Mouse (Mus musculus) neutrophil, adult 5-6 weeks (primary cell): ENCODE results near the gene 4930404N11Rik. TPM values are rescaled to one million over a fixed set of nuclear protein-coding genes. Genes with fewer than 3 reads are reported as not detected.

Experiments
- ATAC-seq: fragments of 151-379, 151-347 bp; 2 replicates; pipeline ENCODE4 v1.8.0; 2017; ENCODE audit warnings: mild to moderate bottlenecking, moderate TSS enrichment; ENCODE audit not compliant: insufficient number of reproducible peaks, poor library complexity, low FRiP score, severe bottlenecking; ENCODE audit errors: extremely low read depth
- total RNA-seq: library from RNA; stranded (forward); fragments of 200-1000 nt; gene quantifications from 2 replicates; pipeline ENCODE4 v1.2.3, GENCODE M21; 2017

Gene 4930404N11Rik
- total RNA-seq, 1 experiment from 2014 or later = 5.5 TPM

GRCm38 (mm10) chr10:81385603-81386306 is 20.1 kb upstream of the 4930404N11Rik start:
- ATAC-seq = no peak

- no peak for ATAC-seq
Measured at GRCm38 (mm10) chr10:81384605-81384982, 19.0 kb upstream of the 4930404N11Rik start.

- peak; percentile 95 for ATAC-seq
Measured at GRCm38 (mm10) chr10:81383802-81384604, 18.4 kb upstream of the 4930404N11Rik start, which contains the start of the genes Dohh and Gm48551. TSS of gene Dohh (plus strand) at chr10:81384428. TSS of gene Gm48551 (plus strand) at chr10:81384466.

GRCm38 (mm10) chr10:81382039-81382438 is 16.4 kb upstream of the 4930404N11Rik start:
- ATAC-seq = no peak

GRCm38 (mm10) chr10:81379809-81380378 is 14.3 kb upstream of the 4930404N11Rik start:
- no peak for ATAC-seq

GRCm38 (mm10) chr10:81379183-81379553 is 13.6 kb upstream of the 4930404N11Rik start:
- no peak for ATAC-seq

GRCm38 (mm10) chr10:81378553-81379182 is 13.1 kb upstream of the 4930404N11Rik start:
- ATAC-seq = peak; percentile 94

- ATAC-seq = no peak
Measured at GRCm38 (mm10) chr10:81377793-81378552, 12.4 kb upstream of the 4930404N11Rik start, which contains the start of gene Fzr1. TSS of gene Fzr1 (minus strand) at chr10:81378516.

- no peak for ATAC-seq
Measured at GRCm38 (mm10) chr10:81377362-81377664, 11.7 kb upstream of the 4930404N11Rik start.

- ATAC-seq = no peak
Measured at GRCm38 (mm10) chr10:81376561-81377361, 11.1 kb upstream of the 4930404N11Rik start.

GRCm38 (mm10) chr10:81375322-81375721 is 9.7 kb upstream of the 4930404N11Rik start:
- no peak for ATAC-seq

- no peak for ATAC-seq
Measured at GRCm38 (mm10) chr10:81367207-81367495, 1.5 kb upstream of the 4930404N11Rik start.

GRCm38 (mm10) chr10:81366477-81367206 is 1.0 kb upstream of the 4930404N11Rik start:
- no peak for ATAC-seq

- ATAC-seq = no peak
Measured at GRCm38 (mm10) chr10:81365073-81365472, 543 bp downstream of the 4930404N11Rik start.

- no peak for ATAC-seq
Measured at GRCm38 (mm10) chr10:81364666-81365065, 950 bp downstream of the 4930404N11Rik start.

GRCm38 (mm10) chr10:81363436-81364346 is 1.9 kb downstream of the 4930404N11Rik start:
- ATAC-seq = no peak
